Mouse (Mus musculus): ENCODE data around the gene Ap3s2.

- no peak for TF ChIP-seq CTCF (IDR thresholded peaks at IDR 0.05)
- TF ChIP-seq EP300 (IDR thresholded peaks at IDR 0.05): no peak
Measured at GRCm38 (mm10) chr7:79873407-79873806, 47.0 kb downstream of the Ap3s2 start.

Measured in lung, postnatal 0 days (tissue).